Mouse (Mus musculus): ENCODE results near the gene C1ra. TPM values are rescaled to one million over a fixed set of nuclear protein-coding genes. Genes with fewer than 3 reads are reported as not detected.
"Not testable (repeated sequence)": the region's sequence is repeated elsewhere in the genome, so short reads cannot be mapped to it uniquely, and the experiment has no call there.

The C1ra gene
- total RNA-seq, 2 experiments from 2014 or later = 13.7 TPM

- intact Hi-C loops (cut with DNase I) = loop anchor here (5.0 kb wide), 1 partner anchor 273 kb away; the partner anchor contains the start of genes Atn1 and Gm45234
- DNase-seq = not testable (repeated sequence)
Observed at GRCm38 (mm10) chr6:124483831-124484230, 28.4 kb upstream of the C1ra start.

- intact Hi-C loops (cut with DNase I) = loop anchor here (5.0 kb wide), 1 partner anchor 272 kb away; the partner anchor contains the start of genes Atn1 and Gm45234
- no peak for DNase-seq
Observed at GRCm38 (mm10) chr6:124484851-124485250, 27.4 kb upstream of the C1ra start.

- no peak for DNase-seq
- intact Hi-C loops (cut with DNase I) = no loop called here
Observed at GRCm38 (mm10) chr6:124485414-124486144, 26.6 kb upstream of the C1ra start.

GRCm38 (mm10) chr6:124487509-124487908 lies 24.7 kb upstream of the C1ra start:
- no peak for DNase-seq
- intact Hi-C loops (cut with DNase I) = no loop called here

DNA sequence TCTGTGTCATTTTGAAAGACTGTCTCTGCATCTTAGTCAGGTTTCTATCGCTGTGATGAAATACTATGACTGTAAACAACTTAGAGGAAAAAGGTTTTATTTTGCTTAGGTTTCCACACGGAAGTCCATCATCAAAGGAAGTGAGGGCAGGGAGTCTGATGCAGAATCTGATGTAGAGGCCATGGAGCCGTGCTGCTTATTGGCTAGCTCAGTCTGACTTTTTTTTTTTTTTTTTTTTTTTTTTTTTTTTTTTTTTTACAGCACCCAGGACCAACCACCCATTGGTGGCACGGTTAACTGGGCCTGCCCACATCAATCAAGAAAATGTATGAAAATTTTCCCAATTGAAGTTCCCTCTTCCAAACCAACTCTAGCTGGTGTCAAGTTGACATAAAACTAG lies 23.3 kb upstream of the C1ra start:
- intact Hi-C loops (cut with DNase I) = no loop called here
- DNase-seq = no peak

GRCm38 (mm10) chr6:124491427-124491826 lies 20.8 kb upstream of the C1ra start:
- intact Hi-C loops (cut with DNase I) = no loop called here
- no peak for DNase-seq

GRCm38 (mm10) chr6:124492842-124493561 lies 19.2 kb upstream of the C1ra start, which contains the start of gene C1rl:
TSS of gene C1rl (plus strand) at chr6:124493113.
- DNase-seq = peak; percentile 80 to 82
- intact Hi-C loops (cut with DNase I) = loop anchor here (2.0 kb wide), 1 partner anchor 50 kb away; the partner anchor contains the start of gene C1s1

- DNase-seq = peak in 1 of 2 experiments; percentile 23
- intact Hi-C loops (cut with DNase I) = loop anchor here (2.0 kb wide), 1 partner anchor 49 kb away; the partner anchor contains the start of gene C1s1
Observed at GRCm38 (mm10) chr6:124493886-124494285, 18.3 kb upstream of the C1ra start.

DNA sequence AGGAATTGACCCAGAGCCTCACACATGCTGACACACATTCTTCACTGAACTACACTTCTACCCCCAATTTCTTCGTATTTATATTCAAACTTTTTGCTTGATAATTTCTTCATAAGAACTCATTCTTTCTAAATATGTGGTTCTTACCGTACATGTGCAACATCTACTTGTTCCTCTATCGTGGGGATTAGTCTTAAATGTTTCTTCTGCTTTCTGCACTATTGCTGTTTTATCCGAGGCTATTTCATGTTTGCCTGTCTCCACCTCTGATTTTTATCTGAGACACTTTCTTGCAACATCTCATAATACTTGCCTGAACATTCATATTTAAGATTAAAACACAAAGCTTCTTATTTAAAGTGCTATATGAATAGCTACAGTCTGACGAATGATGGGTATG lies 16.2 kb upstream of the C1ra start:
- intact Hi-C loops (cut with DNase I) = no loop called here
- no peak for DNase-seq

- intact Hi-C loops (cut with DNase I) = no loop called here
Observed at GRCm38 (mm10) chr6:124499914-124500566, 12.2 kb upstream of the C1ra start.

GRCm38 (mm10) chr6:124501473-124501872 lies 10.7 kb upstream of the C1ra start:
- intact Hi-C loops (cut with DNase I) = no loop called here
- DNase-seq = no peak

More at GRCm38 (mm10) chr6:124499914-124500566, 12.2 kb upstream of the C1ra start:
- DNase-seq = no peak

DNA sequence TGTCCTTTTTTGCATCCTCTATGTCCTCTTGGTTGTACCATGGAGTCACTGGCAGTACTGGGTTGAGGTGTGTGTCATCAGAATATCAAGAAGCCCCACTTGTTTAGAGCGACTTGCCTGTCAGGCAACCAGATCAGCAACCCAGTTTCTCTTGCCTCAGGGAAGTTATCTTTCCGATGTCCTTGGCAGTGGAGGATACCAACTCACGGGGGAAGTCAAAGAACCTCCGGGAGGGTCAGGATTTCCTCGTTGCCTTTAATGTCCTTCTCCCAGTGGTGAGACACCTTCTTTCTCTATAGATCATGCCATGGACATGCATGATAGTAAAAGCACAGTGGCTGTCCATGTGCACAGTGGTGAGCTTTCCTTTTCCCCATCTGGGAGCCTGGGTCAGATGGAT lies 10.2 kb upstream of the C1ra start:
- intact Hi-C loops (cut with DNase I) = no loop called here
- no peak for DNase-seq

DNA sequence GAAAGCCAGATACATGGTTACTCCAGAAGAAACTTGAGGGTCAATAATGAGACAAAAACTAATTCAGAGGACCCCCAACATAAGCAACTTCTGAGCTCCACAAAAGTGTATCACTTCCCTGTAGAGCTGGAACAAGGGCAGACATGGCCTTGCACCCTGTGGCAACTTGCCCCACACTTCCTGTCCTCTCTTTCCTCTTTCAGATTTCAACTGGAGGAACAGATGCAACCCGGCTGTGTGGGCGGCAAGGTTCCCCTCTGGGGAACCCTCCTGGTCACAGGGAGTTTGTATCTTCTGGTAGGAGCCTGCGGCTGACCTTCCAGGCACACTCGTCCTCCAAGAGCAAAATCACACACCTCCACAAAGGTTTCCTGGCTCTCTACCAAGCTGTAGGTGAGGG lies 7.2 kb upstream of the C1ra start:
- intact Hi-C loops (cut with DNase I) = no loop called here
- no peak for DNase-seq

GRCm38 (mm10) chr6:124506991-124507390 lies 5.2 kb upstream of the C1ra start:
- DNase-seq = no peak
- intact Hi-C loops (cut with DNase I) = no loop called here

GRCm38 (mm10) chr6:124508292-124508691 lies 3.9 kb upstream of the C1ra start:
- intact Hi-C loops (cut with DNase I) = no loop called here
- DNase-seq = no peak

DNA sequence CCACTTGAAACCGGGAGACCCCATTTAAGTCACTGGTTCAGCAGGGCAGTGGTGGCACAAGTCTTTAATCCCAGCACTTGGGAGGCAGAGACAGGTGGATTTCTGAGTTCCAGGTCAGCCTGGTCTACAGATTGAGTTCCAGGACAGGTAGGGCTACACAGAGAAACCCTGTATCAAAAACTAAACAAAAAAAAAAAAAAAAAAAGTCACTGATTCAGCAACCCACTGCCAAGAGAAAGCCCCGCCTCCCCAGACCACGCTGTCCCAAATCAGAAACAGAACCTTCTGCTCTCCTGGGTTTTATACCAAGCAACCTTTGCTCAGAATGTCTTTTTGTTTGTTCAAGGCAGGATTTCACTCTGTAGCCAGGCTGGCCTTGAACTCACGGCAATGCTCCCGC lies 3.0 kb upstream of the C1ra start:
- intact Hi-C loops (cut with DNase I); DNase-seq: not testable (repeated sequence)

DNA sequence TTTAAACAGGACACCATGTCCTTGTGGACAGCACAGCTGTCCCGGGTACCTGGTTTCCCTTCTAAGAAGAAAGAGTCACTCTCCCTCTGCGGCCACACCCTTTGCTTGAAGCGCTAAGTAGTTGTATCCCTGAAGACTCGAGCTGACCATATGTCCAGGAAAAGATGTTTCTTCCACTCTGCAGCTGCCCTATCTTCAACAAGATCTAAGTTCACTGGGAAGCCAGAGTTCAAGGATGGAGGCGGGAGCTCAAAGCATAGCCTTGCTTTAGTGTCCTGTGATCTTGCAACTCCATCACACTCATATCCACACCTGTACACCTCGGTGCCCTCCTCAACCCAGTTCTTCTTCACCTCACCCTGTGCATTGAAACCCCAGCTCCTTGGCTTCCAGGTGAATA lies 269 bp upstream of the C1ra start:
- DNase-seq = no peak
- intact Hi-C loops (cut with DNase I) = loop anchor here (2.0 to 5.0 kb wide), 2 partner anchors 33 to 245 kb away; partner anchors contain the start of genes Atn1 and Gm45234

- intact Hi-C loops (cut with DNase I) = loop anchor here (2.0 kb wide), 1 partner anchor 53 kb away; the partner anchor contains the start of gene C1rb
- not testable (repeated sequence) for DNase-seq
Observed at GRCm38 (mm10) chr6:124517733-124518132, 5.5 kb downstream of the C1ra start.

- DNase-seq; intact Hi-C loops (cut with DNase I): not testable (repeated sequence)
Observed at GRCm38 (mm10) chr6:124522082-124522481, 9.9 kb downstream of the C1ra start.

- intact Hi-C loops (cut with DNase I) = no loop called here
- DNase-seq = no peak
Observed at GRCm38 (mm10) chr6:124527881-124528280, 15.7 kb downstream of the C1ra start.

DNA sequence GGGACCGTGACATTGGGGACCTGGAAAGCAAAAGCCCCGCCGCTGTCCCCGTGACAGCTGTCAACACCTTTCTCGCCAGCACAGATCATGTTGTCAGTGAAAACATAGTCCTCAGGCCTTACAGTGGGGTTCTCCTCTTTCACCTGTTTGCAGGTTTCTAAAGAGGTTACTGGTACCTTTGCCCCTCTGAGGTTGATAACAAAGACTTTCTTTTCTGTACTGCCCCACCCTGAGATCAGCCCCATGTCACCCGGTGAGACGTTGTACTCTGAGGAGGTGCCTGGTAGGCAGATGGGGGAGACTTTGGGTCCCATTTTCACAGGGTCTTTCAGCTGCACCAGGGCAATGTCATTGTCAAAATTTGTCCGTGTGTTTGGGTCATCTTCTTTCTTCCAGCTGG lies 18.9 kb downstream of the C1ra start:
- intact Hi-C loops (cut with DNase I) = no loop called here

More for the DNA sequence above, 18.9 kb downstream of the C1ra start:
- DNase-seq = no peak
